Mouse (Mus musculus) urinary bladder, postnatal 14 days (tissue): ENCODE results near the gene Ccpg1.

Source experiments
- DNase-seq: peaks from one replicate; pipeline ENCODE4 v3.0.0; 2021; ENCODE audit warnings: low spot score

The Ccpg1 gene

GRCm38 (mm10) chr9:73047906-73048305 lies 62.7 kb downstream of the Ccpg1 start:
- no peak for DNase-seq

- no peak for DNase-seq
Measured at GRCm38 (mm10) chr9:73048927-73049326, 63.7 kb downstream of the Ccpg1 start.

- DNase-seq = no peak
Measured at GRCm38 (mm10) chr9:73049833-73050232, 64.6 kb downstream of the Ccpg1 start.

- DNase-seq = no peak
Measured at GRCm38 (mm10) chr9:73050606-73051005, 65.4 kb downstream of the Ccpg1 start.

GRCm38 (mm10) chr9:73055441-73055911 lies 70.2 kb downstream of the Ccpg1 start:
- DNase-seq = no peak

GRCm38 (mm10) chr9:73059224-73059623 lies 74.0 kb downstream of the Ccpg1 start:
- DNase-seq = no peak

- no peak for DNase-seq
Measured at GRCm38 (mm10) chr9:73063621-73064290, 78.5 kb downstream of the Ccpg1 start.
